Mouse (Mus musculus) testis, adult 2 months (tissue): ENCODE results near the gene Sac3d1.

ENCODE experiments used
- CTCF ChIP-seq: fragments of 200-500 bp; IDR thresholded peaks from 2 replicates; pipeline ENCODE4 v1.5.1; 2012; ENCODE audit warnings: low read depth, mild to moderate bottlenecking, inconsistent platforms, low read length, moderate library complexity; ENCODE audit not compliant: control insufficient read depth, insufficient read depth, insufficient replicate concordance
- POLR2A ChIP-seq: fragments of 200-500 bp; IDR thresholded peaks from 2 replicates; pipeline ENCODE4 v1.6.1; 2012; ENCODE audit warnings: low read depth, mild to moderate bottlenecking, inconsistent platforms, low read length, moderate library complexity; ENCODE audit not compliant: control insufficient read depth

DNA sequence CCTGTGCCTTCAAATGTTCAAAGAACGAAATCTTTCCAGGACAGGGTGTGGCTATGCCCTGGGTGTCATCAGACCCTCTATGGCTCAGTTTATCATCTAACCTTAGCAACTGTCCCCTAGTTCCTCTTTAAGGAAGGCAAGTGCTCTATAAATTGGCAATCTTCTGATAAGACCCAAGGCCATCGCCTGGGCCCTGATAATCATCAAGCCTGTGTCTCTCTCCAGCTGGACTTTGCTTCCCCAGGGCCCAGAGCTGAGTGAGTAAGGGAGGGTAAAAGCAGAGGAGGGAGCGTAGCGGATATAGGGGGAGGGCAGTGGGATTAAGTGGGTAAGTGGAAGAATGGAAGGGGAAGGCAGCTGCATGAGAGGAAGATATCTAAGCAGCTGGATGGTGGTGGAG, 14.0 kb downstream of the Sac3d1 start:
- TF ChIP-seq CTCF, result no peak
- no peak for TF ChIP-seq POLR2A
